Mouse (Mus musculus) embryonic fibroblast, embryonic 13.5 days (primary cell): ENCODE results near the gene Adra1d.

Experiments
- CTCF ChIP-seq: IDR thresholded peaks from 2 replicates; pipeline ENCODE4 v1.5.1; 2011; ENCODE audit warnings: mild to moderate bottlenecking, control low read depth, low read length, moderate library complexity, borderline replicate concordance; ENCODE audit not compliant: insufficient read depth
- POLR2A ChIP-seq: IDR thresholded peaks from 2 replicates; pipeline ENCODE4 v1.6.1; 2011; ENCODE audit warnings: low read depth, mild to moderate bottlenecking, control low read depth, low read length, moderate library complexity

DNA sequence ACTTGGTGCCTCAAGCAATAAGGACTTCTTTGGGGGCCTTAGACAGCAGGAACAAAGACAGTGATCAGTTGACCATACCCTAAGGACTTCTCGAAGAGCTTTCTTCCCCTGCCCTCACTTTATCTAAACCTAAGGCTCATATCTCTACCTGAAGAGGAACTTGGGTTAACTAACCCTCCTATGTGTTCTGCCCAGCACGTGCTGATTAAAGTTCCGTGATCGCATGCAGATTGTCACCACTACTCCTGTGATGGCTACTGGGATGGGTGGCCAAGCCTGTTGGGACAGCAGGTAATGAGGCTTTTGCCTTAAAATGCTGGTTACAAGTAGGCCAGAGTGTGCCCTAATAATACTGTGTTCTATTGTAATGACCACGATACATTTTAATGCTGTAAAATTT, 26.9 kb downstream of the Adra1d start:
- TF ChIP-seq CTCF, result no peak
- TF ChIP-seq POLR2A, result no peak
